Mouse (Mus musculus) left cerebral cortex, adult 2 months (tissue): Measurements from ENCODE around the gene Gm5142. TPM values are rescaled to one million over a fixed set of nuclear protein-coding genes. Genes with fewer than 3 reads are reported as not detected.
A peak's percentile ranks its signal among the peaks of the same experiment; 100 is the strongest.

Experiments
- DNase-seq, 2 experiments: peaks; one replicate each; pipeline ENCODE4 v3.0.0; 2021 to 2022; ENCODE audit warnings: low spot score in 2 of 2, mixed read lengths in 1 of 2; ENCODE audit errors: extremely low spot score in 1 of 2
- H3K27ac ChIP-seq: fragments of 200-600 bp; 2 replicates; pipeline ENCODE4 v1.8.1; 2022
- H3K4me3 ChIP-seq: fragments of 200-600 bp; 2 replicates; pipeline ENCODE4 v1.8.1; 2022
- CTCF ChIP-seq: fragments of 200-600 bp; IDR thresholded peaks from 2 replicates; pipeline ENCODE4 v1.8.1; 2022; ENCODE audit warnings: antibody characterized with exemption, mild to moderate bottlenecking, moderate library complexity
- intact Hi-C: fragments of 180-260 bp; cut with DNase I; formaldehyde crosslinking; loops from one replicate; pipeline ENCODE4 v1.15.1; 2025
- long read RNA-seq, 2 experiments: library from polyadenylated mRNA; stranded (forward); transcript quantifications; one replicate each; pipeline ENCODE4 v2.0.0; 2021; ENCODE audit warnings: borderline mapping rate in 2 of 2
- total RNA-seq, 2 experiments: library from RNA; stranded (reverse); gene quantifications; 2 replicates each; pipeline ENCODE4 v1.2.3; 2021

The Gm5142 gene
- total RNA-seq: not detected
- long read RNA-seq, experiment 1: 0 reads
- long read RNA-seq, experiment 2: 0 reads

GRCm38 (mm10) chr14:59178649-59179048 is at the start of gene Gm5142:
Gene Gm5142 (minus strand): TSS chr14:59178749.
- no peak within 1 kb of the TSS for H3K27ac ChIP-seq
- H3K4me3 ChIP-seq: no peak within 1 kb of the TSS
- TF ChIP-seq CTCF: no peak
- intact Hi-C loops: no loop called here
- no peak for DNase-seq

GRCm38 (mm10) chr14:59226240-59226639 is 47.7 kb upstream of the Gm5142 start:
- Histone ChIP-seq H3K4me3 (no peak overlapping the region), H3K27ac (no peak overlapping the region)
- DNase-seq: no peak
- intact Hi-C loops: no loop called here
- TF ChIP-seq CTCF: no peak

GRCm38 (mm10) chr14:59219241-59219640 is 40.7 kb upstream of the Gm5142 start:
- Histone ChIP-seq H3K4me3 (no peak overlapping the region), H3K27ac (no peak overlapping the region)
- TF ChIP-seq CTCF: no peak
- intact Hi-C loops: no loop called here
- DNase-seq: no peak

GRCm38 (mm10) chr14:59209816-59210215 is 31.3 kb upstream of the Gm5142 start:
- DNase-seq: no peak
- intact Hi-C loops: no loop called here
- Histone ChIP-seq H3K27ac (no peak overlapping the region), H3K4me3 (no peak overlapping the region)
- TF ChIP-seq CTCF: no peak

- Histone ChIP-seq H3K27ac (no peak overlapping the region), H3K4me3 (no peak overlapping the region)
- DNase-seq: no peak
- TF ChIP-seq CTCF: no peak
- intact Hi-C loops: no loop called here
These were observed 30.5 kb upstream of the Gm5142 start for GRCm38 (mm10) chr14:59209003-59209402.

- intact Hi-C loops: no loop called here
- H3K27ac ChIP-seq: no peak overlapping the region
- no peak overlapping the region for H3K4me3 ChIP-seq
- TF ChIP-seq CTCF: no peak
- no peak for DNase-seq
These were observed 27.5 kb upstream of the Gm5142 start for GRCm38 (mm10) chr14:59205976-59206583.

GRCm38 (mm10) chr14:59205461-59205860 is 26.9 kb upstream of the Gm5142 start:
- no peak for TF ChIP-seq CTCF
- no peak overlapping the region for H3K4me3 ChIP-seq
- H3K27ac ChIP-seq: no peak overlapping the region
- DNase-seq: no peak
- intact Hi-C loops: no loop called here

- TF ChIP-seq CTCF: no peak
- H3K27ac ChIP-seq: peak overlapping the region; percentile 97
- intact Hi-C loops: no loop called here
These were observed 23.2 kb upstream of the Gm5142 start for GRCm38 (mm10) chr14:59201604-59202215.

GRCm38 (mm10) chr14:59200711-59201603 is 22.4 kb upstream of the Gm5142 start, which contains the start of gene Rcbtb1:
Gene Rcbtb1 (plus strand): TSS chr14:59201209.
- peak; percentile 92 for DNase-seq
- Histone ChIP-seq H3K4me3 (peak within 1 kb of the TSS; percentile 79), H3K27ac (peak within 1 kb of the TSS; percentile 97)
- TF ChIP-seq CTCF: peak; percentile 52
- intact Hi-C loops: no loop called here

More at GRCm38 (mm10) chr14:59201604-59202215, 23.2 kb upstream of the Gm5142 start:
- peak overlapping the region; percentile 79 for H3K4me3 ChIP-seq
- DNase-seq: no peak

GRCm38 (mm10) chr14:59186121-59186520 is 7.6 kb upstream of the Gm5142 start:
- no peak overlapping the region for H3K4me3 ChIP-seq
- intact Hi-C loops: no loop called here
- no peak for DNase-seq
- no peak for TF ChIP-seq CTCF
- H3K27ac ChIP-seq: no peak overlapping the region

GRCm38 (mm10) chr14:59185514-59185913 is 7.0 kb upstream of the Gm5142 start:
- DNase-seq: no peak
- Histone ChIP-seq H3K4me3 (no peak overlapping the region), H3K27ac (no peak overlapping the region)
- no peak for TF ChIP-seq CTCF
- intact Hi-C loops: no loop called here

- TF ChIP-seq CTCF: no peak
- Histone ChIP-seq H3K4me3 (no peak overlapping the region), H3K27ac (no peak overlapping the region)
- intact Hi-C loops: no loop called here
- no peak for DNase-seq
These were observed 4.2 kb upstream of the Gm5142 start for GRCm38 (mm10) chr14:59182732-59183131.
